Mouse (Mus musculus): ENCODE measurements around the gene Wipi1.
"Not testable (repeated sequence)": the region's sequence is repeated elsewhere in the genome, so short reads cannot be mapped to it uniquely, and the experiment has no call there.

Wipi1 gene

GRCm38 (mm10) chr11:109611303-109612149 is at the start of gene Wipi1:
Wipi1 (minus strand) TSS chr11:109611967.
- DNase-seq (ENCODE audit: low spot score in 2 of 2) = peak; percentile 99

DNA sequence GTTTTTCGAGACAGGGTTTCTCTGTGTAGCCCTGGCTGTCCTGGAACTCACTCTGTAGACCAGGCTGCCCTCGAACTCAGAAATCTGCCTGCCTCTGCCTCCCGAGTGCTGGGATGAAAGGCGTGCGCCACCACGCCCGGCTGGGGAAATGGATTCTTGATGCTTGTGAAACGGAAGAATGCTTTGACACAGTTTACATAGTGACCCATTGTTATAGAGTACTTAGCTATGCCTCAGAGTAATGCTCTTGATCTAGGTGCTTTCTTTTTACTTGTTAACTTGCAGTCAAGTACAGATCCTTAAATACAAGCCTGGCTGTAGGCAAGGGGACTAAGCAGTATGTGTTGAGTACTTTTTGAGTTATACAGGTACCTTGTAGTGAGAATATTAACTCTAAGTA is 48.8 kb upstream of the Wipi1 start:
- not testable (repeated sequence) for DNase-seq (ENCODE audit: low spot score in 2 of 2)

DNA sequence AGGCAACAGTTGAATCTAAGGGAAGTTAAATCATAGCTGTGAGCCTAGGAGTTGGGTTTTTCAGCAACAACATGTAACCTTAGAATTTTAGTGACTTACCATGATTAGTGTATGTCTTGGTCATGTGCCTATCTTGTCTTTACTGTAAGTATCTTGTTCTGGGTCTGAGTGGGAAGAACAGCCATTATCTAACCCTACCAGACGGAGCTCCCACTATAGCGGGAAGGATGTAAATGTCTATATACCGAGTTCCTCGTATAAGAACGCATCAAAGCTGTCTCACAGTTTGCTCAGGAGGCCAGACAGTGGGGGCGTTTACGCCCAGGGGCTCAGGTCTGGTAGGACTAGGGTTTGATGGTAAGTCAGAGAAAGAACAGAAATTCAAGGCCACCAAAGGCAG is 44.5 kb upstream of the Wipi1 start:
- DNase-seq (ENCODE audit: low spot score in 2 of 2) = no peak

- DNase-seq (ENCODE audit: low spot score in 2 of 2) = no peak
Observed at GRCm38 (mm10) chr11:109654581-109654980, 42.8 kb upstream of the Wipi1 start.

GRCm38 (mm10) chr11:109653201-109653600 is 41.4 kb upstream of the Wipi1 start:
- DNase-seq (ENCODE audit: low spot score in 2 of 2) = no peak

DNA sequence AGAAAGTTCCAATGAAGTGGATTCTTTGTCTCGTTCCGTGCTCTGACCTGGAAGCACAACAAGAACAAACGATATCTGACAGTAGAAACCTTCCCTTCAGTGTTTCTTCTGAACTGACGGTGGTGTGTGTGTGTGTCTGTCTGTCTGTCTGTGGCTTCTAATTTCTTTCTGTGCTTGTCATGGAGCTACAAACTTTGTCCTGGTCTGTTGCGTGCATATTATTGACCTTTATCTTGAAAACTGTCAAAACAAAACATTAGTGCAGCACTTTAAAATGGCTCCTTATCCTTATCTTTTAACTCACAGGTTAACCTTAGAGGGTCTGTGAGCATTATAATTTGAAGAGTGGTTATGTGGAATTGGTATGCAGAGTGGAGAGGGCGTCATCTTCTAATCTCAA is 40.7 kb upstream of the Wipi1 start:
- no peak for DNase-seq (ENCODE audit: low spot score in 2 of 2)

DNA sequence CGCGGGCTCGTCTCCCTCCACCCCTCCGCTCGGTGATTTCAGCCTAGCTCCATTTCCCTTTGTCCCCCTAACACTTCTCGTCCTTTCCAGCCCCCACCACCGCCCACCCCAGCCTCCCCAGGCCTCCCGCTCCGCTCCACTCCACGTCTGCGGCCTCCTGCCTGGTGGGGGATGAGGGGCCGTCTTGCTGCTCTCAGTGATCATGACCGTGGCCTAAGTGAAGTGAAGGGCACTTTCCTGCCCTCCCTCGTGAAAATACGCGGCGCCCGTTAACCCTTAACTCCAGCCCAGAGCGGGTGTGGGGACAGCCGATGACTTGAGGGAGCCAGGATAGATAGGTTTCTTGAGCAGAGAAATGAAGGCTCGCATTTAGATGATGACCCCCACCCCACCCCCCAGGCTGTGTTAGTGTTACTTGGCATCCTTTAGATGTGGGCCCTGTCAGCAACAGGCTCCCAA is 39.8 kb upstream of the Wipi1 start:
- DNase-seq (ENCODE audit: low spot score in 2 of 2) = no peak

- DNase-seq (ENCODE audit: low spot score in 2 of 2) = peak; percentile 90 to 94
Observed at GRCm38 (mm10) chr11:109650788-109651565, 39.2 kb upstream of the Wipi1 start.

DNA sequence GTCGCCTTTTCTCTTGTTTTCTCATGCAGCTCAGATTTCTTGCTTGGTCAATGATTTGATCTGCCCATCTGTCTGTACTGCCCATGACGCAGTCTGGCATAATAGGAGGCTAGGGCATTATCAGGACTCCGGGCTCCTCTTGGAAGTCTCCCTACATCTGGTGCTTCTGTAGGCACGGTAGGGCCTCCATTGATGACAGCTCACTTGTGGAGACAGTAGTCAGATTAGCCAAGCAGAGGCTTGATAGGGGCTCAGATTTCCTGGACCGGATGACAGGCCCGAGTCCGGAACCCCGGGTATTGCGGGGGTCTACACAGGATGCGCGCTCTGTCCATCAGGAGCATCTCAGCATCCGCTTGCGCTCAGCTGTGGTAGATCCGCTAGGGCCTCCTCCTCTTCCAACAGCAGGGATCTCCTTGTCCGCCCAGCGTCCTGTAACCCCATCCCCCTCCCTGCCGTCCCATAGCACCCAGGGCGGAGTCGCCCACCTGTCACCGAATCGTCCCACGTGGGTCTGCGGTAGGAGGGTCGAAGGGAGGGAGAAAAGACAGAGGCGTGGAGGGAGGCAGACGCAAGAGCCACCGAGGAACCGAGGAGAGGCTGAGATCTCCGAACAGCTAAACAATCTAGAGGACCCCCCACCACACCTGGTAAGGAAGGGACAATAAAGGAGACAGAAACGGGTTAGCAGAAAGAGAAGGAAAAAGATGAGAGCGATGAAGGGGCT is 38.4 kb upstream of the Wipi1 start:
- peak; percentile 83 to 85 for DNase-seq (ENCODE audit: low spot score in 2 of 2)

DNA sequence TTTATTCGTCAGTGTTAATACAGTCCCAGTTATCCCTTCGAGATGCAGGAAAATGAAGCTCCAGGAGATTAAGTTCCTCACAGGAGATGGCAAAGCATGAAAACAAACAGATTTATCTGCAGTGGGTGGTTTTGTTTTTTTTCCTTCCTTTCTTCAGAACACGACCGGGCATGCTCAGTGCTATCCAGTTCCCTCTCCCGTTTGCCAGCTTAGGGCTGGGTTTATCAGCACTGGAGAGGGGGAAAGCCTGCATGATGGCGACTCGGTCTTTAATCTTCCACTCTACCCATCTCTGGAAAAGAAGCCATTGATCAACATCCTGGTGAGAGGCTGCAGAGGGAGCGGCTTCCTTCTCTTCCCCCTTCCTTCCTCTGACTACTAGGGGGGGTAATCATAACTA is 37.4 kb upstream of the Wipi1 start, which contains the start of gene Prkar1a:
Gene Prkar1a, plus strand, starts transcription at position 200 of the 400 bp plus-strand sequence.
- no peak for DNase-seq (ENCODE audit: low spot score in 2 of 2)

DNA sequence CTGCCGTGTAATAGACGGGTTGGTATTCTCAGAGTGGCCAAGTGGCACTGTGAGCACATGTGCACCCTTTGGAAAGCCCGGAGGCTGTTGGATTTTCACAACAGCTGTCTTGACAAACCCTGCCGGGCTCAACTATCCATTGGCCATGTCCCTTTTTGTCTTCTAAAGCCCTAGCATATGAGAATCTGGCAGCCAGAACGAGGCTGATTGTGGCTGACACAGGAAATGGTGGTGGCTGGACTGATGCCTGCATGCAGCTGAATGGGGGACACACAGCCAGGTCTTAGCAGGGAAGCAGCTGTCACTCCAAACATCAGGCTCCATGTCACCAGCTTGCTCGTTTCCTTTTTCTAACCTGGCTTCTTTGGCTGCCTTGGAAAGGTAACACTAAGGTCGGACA is 36.7 kb upstream of the Wipi1 start:
- DNase-seq (ENCODE audit: low spot score in 2 of 2) = no peak

- no peak for DNase-seq (ENCODE audit: low spot score in 2 of 2)
Observed at GRCm38 (mm10) chr11:109641498-109642222, 29.9 kb upstream of the Wipi1 start.

DNA sequence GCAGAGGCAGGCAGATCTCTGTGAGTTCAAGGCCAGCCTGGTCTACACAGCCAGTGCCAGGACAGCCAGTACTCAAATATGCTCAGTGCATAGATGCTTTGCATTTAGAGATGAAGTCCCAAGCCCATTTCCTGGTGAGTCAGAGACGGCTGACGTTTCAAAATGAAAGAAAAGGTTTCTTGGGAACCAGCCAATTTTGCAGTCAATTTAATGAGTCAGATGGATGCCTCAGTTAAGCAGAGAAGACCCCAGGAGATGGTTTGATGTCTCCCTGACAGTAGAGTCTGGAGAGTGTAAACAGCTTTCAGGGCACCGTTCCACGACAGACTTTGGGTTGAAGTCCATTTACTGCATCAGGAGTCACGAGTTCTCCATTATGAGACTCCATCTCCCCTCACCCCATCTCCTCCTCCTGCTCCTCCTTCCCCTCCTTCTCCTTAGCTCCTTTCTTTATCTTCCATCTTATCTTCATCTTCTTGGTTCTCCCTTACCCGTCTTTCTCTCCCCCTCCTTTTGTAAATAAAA is 24.2 kb upstream of the Wipi1 start:
- no peak for DNase-seq (ENCODE audit: low spot score in 2 of 2)

- DNase-seq (ENCODE audit: low spot score in 2 of 2) = no peak
Observed at GRCm38 (mm10) chr11:109634928-109635327, 23.2 kb upstream of the Wipi1 start.

DNA sequence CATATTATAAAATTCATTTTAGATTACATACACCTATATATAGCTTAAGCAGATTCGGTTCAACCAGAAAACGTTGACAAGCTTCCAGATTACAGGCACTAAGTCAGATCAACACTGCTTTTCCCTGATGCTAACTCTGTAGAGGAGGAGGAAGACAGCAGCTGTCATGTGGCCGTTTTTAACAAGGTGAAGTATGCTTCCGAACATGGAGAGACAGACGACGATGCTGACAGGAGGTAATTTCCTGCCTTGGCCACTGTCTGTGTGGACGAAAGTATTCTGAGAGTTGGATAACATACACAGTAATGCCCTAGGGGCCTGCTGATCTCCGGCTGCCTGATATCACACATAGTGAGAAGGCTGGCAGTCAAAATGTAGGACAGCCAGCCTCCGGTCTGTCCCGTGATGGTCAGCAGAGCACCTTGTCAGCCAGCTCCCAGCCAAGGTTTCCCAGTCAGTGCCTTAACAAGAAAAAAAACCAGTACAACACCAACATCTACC is 17.3 kb upstream of the Wipi1 start:
- no peak for DNase-seq (ENCODE audit: low spot score in 2 of 2)

DNA sequence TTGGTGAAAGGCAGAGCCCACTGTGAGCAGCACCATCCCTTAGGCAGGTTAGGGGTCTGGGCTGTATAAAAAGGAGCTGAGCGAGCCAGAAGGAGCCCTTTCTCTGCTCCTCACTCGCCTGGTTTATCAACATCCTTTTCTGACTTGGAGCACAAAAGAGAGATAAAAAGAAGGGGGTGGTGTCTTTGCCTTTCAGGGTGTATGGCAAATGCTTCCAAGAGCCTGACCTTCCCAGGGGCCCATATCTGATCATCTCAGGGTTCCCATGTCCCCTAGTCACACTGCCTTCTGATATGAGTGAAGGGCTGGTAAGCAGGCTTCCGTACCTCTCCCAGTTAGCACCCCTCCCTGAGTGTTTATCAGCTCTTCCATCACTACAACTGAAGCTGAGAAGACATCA is 16.3 kb upstream of the Wipi1 start:
- no peak for DNase-seq (ENCODE audit: low spot score in 2 of 2)

DNA sequence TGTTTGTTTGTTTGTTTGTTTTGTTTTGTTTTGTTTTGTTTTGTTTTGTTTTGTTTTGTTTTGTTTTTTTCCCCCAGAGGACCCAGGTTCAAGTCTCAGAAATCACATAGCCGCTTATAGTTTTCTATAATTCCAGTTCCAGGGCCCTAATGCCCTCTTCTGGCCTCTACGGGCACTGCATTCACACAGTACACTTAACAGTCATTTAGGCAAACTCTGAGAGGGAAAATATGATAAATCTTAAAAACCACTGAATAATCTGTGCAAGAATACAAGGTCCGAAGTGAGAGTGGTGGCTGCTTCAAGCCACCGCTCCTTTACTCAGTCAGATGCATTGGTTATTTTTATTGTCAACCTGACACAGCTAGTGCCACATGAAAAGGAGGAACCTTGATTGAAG is 15.9 kb upstream of the Wipi1 start:
- no peak for DNase-seq (ENCODE audit: low spot score in 2 of 2)

GRCm38 (mm10) chr11:109623238-109623637 is 11.5 kb upstream of the Wipi1 start:
- no peak for DNase-seq (ENCODE audit: low spot score in 2 of 2)

DNA sequence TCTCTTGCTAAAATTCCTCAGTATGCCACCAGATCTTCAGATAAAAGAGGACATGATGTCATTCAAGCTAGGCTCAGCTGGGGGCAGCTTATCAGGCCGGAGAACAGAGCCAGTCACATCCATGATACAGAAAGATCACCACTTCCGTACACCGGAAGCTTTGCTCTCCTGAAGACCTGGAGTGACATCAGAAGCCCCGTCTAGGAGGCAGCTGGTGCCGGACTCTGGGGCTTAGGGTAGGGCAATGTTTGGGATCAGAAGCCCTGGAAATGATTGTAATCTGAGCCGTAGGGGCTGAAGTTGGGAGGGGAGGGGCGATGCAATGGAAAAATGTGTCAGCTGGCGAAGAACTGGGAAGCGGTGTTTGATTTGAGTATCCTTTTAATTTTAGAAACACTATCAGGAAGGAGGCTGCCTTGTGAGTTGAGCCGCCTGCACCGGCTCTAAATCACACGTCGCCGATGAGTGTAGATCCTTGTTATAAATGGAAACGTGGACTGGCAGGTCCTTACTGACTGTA is 10.8 kb upstream of the Wipi1 start:
- DNase-seq (ENCODE audit: low spot score in 2 of 2) = no peak

GRCm38 (mm10) chr11:109621183-109621582 is 9.4 kb upstream of the Wipi1 start:
- no peak for DNase-seq (ENCODE audit: low spot score in 2 of 2)

GRCm38 (mm10) chr11:109620356-109620755 is 8.6 kb upstream of the Wipi1 start:
- DNase-seq (ENCODE audit: low spot score in 2 of 2) = no peak
